Mouse (Mus musculus) lung, postnatal 10 days (tissue): ENCODE data around the gene Brinp2.

ENCODE experiments used
- DNase-seq: peaks from one replicate; pipeline ENCODE4 v3.0.0; 2021

The Brinp2 gene

DNA sequence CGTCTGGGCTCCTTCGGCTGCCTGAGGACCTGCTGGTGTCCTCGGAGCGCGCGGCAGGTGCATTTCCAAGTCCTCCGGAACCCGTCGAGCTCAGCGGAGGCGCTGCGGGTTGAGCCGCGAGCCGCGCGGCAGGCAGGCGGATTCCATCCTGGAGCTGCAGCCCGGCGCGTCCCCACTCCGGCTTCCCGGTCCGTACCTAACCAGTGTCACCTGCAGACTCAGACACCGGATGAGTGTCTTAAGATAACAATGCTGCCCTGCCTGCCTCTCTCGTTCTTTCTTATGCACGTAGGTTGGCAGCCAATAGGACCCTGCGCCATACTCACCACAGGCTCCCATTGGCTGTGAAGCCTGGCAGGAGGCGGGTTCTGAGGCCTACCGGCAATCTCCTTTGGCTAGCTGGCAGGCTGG, at the start of gene Brinp2:
Gene Brinp2 (minus strand): TSS at position 276 of the 411 bp plus-strand sequence.
- DNase-seq: peak; percentile 65

DNA sequence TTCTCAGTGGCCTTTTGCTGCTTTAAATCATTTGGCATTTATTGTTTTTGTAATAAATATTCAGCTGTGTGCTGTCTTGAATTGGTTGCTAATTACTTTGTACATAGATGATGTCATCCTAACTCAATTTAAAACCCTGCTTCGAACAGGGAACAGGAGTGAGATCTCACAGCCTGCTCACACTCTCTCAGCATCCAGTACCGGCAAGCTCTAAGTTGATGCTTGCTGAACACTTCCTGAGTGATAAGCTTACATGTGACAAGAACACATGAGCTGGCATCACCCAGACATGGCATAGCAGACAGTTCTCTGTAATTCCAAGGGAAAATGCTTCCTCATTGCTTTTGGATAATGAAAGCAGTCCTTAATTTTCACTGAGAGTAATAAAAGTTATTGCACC, 44.8 kb upstream of the Brinp2 start:
- no peak for DNase-seq

DNA sequence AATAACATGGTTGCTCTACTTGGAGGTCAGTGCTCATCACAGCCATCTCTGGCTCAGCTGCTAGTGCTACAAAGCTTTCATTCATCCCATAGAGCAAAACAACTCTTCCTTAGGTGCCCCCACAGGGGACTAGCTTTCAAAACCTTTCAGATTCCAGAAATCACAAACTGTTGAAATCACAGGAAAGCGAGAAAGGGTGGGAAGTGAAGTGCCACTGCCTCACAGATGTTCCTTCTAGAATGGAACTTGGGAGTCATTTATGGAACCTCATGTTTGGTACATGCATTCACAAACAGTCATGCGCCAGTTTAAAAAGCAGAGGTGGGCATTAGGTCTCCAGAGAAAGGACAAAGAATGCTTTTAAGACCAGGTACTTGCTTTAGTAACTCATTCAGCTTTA, 40.9 kb upstream of the Brinp2 start:
- DNase-seq: no peak

DNA sequence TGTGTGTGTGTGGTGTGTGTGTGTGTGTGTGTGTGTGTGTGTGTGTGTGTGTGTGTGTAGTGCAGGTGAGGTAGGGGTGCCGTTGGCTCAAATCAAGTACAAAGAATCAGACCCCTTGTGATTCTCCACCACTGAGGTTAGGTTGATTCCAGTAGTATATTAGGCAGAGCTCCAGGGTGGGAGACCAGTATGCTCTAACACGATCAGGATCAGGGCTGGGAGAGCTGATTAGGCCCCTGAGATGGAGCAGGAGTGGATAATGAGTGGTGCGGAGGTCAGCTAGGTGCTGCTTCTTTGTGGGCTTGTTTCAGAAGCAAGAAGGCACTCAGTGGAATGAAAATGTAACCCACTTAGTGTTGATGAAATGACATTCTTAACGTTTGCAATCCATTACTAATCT, 34.6 kb upstream of the Brinp2 start:
- DNase-seq: no peak

DNA sequence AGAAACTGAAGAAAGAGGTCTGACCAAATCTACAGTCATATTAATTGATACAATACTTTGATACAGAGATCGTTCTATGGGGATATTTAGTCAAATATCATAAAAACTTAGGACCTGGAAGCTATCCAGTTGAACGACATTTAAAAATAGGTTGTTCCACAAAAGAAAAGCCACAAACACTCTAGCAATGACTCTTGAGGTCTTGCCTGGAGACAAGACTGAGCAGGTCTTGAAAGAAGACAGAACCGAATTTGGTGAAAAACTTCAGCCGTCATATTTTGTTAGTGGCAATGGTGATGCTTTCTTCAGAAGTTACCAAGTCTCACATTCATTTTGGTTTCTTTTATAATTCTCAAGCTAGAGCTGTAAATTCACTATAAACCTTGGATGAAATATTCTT, 32.9 kb upstream of the Brinp2 start:
- no peak for DNase-seq

DNA sequence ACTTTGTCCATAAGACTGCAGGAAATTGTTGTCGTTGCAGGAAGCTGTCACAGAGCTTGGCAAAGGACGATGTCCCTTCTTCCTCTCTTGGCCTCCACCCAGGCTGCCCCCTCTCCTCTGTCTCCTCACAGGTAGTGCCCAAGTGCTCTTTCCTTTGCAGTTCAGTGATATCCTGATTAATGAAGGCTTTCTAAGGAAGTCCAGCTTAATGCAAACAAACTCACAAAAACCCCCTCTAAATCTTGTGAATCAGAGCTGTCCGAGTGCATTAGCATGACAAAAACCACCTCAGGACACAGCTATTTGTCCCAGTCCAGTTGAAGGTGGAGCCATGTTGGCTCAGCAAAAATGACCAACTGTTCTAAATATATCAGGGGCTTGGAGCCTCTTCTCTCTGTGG, 30.7 kb upstream of the Brinp2 start:
- DNase-seq: no peak

DNA sequence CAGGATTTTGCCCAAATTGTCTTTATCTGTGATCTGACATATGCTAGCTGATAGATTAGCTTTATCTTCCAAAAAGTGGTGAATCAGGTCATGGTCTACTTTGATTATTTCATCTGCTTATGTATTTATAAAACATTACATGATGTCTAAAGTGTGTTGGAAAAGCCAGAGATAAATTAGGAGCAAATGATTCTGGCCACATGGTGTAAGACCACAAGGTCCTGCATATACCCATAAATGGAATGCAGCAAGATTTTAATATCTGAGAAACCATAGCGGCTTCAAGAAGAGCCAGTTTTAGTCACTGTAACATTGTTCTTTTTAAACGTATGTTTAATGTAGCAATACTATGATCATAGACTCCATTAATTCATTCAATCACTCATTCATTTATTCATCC, 29.2 kb upstream of the Brinp2 start:
- DNase-seq: no peak

DNA sequence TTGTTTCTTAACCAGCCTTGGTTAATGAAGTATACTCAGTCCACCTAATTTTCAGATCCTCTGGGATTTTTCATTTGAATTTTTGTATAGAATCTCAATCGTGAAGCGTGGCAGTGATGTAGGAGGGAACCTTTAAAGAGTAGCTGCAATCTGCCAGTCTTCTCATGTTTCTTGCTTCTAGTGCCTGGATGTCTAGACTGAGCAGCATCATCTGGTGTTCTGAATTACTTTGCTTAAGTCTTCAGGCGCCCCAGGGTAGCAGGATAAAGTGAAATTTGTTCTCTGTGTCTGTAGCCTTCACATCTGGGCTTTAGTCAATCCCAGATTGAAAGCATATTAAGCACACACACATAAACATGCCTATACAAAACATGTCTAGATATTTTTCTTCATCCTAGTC, 27.1 kb upstream of the Brinp2 start:
- DNase-seq: no peak

DNA sequence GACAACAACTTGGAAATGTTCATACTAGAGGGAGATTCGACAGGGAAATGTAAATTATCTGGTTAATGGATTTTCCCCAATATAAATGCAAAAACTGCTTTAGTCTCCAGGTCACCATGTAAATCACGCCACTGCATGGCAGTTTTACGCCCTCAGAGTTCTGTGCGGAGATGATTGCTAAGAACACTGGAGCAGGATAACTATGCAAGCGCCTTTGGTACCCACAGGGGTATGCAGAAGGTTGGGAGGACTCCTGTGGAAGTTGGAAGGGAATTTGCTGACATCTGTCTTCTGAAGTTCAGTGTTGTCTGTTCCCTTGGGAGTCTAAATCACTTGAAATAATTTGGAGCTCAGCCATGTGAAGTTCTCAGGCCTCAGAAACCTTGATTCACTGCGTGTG, 26.2 kb upstream of the Brinp2 start:
- no peak for DNase-seq

DNA sequence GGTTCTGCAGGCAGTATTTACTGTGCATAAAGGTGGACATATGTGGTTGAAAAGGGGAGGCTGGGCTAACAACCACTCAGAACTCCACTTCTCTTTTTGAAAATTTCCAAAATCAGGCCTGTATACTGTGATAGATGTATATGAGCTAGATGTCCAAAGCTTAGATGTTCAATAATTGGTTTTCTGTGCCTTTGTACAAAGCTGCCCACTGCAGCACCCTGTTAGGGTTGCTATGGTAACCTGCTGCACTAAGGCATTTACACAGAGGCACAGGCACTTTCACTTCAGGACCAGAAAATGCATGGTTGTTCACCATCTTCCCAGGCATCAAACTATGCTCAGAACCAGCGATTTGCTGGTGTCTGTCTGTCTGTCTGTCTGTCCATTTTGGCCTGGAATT, 8.3 kb upstream of the Brinp2 start:
- no peak for DNase-seq

DNA sequence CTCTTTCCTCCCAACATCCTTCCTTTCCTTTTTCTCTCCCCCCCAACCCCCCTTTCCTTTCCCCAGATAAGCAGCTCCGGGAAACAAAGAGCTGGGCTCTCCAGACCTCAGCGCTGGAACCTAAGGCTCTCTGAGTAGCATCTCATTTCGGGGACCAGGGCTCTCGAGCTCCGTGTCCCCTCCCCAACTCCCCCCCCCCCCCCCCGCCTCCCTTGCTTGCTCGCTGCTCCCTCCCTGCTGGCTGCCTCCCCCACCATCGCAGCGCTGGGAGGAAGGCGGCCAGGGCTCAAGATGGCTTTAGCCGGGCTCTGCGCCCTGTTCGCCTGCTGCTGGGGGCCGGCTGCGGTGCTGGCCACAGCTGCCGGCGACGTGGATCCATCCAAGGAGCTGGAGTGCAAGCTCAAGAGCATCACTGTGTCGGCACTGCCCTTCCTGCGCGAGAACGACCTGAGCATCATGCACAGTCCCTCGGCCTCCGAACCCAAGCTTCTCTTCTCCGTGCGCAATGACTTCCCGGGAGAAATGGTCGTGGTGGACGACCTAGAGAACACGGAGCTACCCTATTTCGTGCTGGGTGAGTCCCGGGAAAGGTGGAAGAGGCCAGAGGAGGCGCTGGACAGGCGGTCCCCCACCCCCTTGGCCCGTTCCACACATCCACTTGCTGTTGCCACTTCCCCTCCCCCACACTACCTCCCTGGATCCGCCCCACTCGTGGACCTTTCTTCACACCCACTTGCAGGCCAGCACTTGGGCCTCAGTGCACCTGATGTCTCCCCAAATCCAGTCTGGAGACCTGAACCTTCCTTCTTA, 6.4 kb upstream of the Brinp2 start:
- DNase-seq: peak; percentile 6

DNA sequence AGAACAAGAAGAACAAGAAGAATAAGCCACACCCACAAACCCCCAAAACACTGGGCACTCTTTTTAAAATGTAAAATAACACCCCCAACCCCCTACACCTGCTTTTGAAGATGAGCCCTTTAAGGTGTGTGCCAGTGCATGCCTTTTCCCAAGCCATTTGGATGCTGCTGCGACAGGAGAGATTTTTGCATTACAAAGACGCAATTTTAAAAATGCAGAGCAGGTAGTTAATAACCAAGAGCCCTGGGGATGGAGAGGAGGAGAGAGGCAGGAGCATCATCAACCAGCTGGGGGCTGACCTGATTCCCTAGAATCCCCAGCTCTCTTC, 5.8 kb upstream of the Brinp2 start, which contains the start of gene Astn1:
Gene Astn1 (plus strand): TSS at position 310 of the 328 bp plus-strand sequence.
- DNase-seq: no peak

DNA sequence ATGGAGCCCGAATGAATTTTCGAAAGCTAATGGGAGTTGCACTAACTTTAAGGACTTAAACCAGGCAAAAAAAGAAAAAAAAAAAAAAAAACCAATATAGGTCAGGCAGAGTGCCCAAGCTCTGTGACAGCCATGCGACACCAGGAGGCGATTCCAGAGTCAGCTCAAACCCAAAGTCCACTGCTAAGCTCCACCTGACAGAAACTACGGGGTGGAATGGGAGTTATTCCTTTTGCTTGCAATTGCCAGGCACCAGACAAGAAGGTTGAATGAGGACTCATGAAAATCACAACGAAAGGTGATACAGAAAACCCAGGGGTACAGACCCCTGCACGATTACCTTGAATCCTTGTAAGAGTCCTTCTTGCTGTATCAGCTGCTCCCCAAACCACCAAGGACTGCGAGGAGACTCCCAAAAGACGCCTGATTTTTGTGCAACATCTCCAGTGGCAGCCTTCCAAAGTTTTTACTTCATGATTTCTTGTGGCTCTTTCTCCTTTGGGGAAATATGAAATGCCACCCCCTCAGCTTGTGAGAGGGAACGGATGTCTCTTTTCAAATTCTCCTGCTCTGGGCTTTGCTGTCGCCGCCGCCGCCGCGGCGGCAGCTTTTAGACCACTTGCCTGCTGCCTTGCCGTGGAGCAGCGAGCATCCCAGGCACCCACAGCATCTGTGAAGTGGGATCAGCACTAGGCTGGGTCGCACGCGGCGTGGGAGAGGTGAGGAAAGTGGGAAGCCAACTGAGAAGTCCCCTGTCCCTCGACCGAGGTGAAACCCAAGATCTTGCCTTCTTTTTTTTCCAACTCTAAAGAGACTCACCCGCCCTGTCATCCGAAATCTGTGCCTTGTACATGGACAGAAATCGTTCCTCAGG, 712 bp downstream of the Brinp2 start:
- peak; percentile 15 for DNase-seq

DNA sequence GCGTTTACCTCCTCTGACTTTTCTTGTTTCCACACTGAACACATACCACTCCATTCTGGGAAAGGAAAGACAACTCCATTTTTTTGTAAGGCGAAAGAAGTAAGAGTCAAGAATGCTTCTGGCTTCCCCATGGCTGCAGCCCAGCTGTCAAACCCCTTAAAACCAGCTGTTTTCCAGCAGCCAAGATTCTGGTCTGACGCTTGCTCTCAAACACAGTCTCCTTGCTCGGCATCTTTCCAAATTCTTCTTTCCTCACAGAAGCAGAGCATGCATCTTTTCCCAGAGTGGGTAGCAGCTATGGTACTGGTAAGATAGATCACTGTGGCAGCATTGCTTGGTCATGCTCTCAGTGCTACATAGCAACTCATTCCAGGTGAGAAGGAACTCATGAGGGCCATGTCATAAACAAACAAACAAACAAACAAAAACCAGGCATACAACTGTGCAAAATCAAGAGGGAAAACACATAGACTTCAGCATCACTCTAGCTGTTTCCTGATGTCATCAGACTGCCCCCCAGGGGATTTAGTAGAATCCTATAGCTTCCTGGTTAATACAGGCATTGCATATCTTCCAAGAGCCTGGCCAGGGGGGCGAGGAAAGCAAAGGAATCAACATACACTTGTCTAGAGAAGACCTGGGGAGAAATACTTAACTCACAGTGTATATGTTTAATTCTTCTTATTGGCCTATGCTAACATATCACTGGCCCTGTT, 2.3 kb downstream of the Brinp2 start:
- peak; percentile 34 for DNase-seq

DNA sequence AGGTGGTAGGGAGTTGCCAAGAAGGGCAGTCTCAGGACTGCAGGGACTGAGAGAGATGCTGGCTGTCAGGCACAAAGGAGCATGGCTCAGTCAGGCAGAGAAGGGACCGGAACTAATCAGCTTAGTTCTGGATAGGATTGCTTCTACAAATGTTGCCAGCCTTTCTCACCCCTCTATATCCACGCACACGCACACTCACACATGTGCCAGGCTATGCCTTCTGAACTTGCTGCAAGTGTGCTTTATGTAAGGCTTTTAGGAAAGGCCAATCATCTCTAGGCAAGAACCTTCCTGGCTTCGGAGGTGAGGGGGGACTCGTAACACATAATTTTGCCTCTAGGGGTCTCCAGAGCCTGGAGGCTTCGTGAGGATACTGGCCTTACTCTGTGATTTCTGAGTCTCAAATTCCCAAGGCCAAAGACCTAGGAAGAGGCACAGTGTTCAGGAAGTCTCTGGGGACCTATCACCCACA, 12.8 kb downstream of the Brinp2 start:
- DNase-seq: peak; percentile 7

DNA sequence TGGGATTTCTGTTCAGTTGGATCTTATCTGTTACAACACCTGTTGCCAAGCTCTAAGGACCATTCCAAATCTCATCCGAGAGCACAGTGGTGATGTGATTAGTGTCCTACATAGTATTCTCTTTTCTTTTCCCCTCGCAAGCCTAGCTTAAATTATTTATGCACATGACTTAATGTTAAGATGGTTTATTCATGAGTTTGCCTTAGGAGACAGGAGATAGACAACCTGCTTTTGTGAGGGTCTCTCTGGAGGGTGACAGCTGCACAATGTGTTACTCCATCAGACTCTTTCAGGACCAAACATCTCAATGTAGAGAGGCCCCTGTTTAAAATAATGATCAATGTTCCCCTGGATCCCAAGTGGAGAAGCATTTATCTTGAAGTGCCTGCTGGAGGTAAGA, 27.3 kb downstream of the Brinp2 start:
- no peak for DNase-seq

DNA sequence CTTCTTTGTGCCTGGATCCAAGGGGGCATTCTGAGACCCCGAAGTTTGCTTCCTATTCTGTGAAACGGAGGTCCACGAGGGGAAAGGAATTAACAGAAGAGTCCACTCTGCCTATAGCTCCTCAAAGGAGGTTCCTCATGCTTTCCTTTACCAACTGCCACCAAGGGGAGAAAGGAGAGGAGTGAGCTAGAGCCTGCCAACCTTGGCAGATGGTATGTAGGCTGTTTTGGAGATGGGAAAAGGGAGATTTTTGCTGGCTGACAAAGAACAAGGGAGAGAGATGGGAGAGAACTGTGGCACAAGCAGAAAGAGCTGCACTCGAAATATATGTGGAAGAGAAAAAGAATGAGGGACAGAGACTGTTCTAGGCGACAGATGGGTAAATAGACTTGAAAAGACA, 28.0 kb downstream of the Brinp2 start:
- no peak for DNase-seq

DNA sequence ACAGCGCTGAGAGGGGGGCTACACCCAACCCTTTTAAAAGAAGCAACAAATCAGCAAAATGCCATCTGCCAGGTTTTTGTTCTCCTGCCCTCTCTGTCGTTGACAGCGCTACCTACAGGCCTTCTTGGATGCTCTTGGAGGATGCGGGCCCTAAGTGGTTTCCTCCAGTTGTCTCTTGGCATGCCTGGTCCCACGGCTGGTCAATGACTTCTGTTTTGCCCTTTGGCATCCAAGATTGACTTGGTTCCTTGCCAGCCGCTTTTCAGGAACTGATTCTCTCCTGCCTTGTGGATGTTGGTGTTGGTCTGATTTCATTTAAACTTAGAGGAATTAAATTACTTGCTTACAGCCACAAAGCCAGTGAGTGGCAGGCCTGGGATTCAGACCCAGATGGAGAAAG, 32.8 kb downstream of the Brinp2 start:
- DNase-seq: no peak

DNA sequence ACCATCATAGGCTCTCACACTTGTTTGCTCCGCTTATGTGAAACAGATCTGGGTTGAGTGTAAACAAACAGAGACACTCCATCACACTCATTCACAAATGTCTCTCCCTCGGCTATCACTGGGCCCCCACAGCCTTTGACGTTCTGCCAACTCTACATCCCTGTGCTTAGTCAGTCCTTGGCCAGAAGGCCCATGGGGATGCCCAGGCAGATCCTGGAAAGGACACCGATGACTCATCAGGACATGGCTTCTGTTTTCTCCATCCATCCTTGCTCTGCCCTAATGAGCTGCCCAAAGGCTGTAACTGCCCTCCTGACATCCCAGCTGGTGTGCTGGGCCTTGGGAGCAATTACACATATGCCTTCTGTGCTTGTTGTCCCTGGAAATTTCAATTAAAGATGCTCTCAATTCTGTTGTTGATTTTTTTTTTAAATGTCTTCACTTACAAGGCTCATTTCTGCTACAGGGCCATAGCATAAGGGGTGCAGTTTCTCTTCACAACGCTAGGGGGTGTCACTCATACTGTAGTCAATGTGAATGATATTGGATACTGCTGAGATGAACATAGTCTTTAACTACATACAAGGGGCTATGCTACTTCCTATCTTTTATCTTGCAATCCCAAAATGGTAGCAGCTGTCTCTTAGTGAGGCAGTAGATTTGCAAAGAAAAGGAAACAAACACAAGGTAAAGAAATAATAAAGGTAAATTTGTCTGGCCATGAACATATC, 45.5 kb downstream of the Brinp2 start:
- DNase-seq: peak; percentile 4

DNA sequence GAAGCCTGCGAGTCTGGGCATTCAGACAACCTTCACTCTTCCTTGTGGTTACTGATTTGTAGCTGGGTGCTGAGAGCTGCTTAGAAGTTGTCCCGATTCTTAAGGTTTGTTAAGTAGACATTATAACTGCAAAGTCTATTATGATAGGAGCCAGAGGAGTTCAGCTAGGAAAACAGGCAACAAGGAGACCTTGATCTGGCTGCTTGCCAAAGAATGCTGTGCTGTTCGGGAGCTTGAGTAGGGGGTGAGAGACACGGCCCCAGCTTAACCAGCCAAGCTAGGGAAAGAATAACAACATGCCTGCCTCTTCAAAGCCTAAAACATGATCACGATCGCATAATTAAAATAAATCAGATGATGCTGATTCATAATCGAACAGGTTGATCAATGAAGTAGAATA, 59.1 kb downstream of the Brinp2 start:
- DNase-seq: no peak

DNA sequence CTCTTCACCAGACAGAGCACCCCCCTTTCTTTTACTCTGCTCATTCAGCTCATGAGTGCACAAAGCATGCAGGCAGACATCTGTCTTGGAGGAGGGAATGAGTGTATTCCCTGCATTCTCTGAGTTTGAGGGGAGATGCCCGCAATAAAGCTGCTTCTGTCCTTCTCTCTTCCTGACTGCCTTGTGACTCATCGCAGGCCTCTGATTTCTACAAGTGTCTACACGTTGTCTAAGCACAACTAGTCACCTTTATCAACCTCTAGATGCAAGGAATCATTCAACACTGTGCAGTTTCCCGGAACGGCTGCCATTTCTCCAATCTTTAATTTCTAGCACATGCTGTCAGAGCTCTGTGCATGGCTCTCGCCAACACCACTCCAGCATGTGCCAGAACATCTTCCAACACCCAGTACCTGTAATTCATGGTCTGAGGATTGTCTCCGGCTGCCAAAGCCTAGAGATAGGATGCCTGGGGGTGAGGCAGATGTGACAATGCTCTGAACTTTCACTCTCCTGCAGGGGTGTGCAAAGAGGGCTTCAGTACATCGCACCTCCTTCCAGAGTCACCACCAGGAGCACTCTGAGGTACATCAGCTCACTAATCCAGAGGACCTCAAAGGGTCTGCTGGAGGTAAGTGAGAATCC, 59.7 kb downstream of the Brinp2 start:
- no peak for DNase-seq

DNA sequence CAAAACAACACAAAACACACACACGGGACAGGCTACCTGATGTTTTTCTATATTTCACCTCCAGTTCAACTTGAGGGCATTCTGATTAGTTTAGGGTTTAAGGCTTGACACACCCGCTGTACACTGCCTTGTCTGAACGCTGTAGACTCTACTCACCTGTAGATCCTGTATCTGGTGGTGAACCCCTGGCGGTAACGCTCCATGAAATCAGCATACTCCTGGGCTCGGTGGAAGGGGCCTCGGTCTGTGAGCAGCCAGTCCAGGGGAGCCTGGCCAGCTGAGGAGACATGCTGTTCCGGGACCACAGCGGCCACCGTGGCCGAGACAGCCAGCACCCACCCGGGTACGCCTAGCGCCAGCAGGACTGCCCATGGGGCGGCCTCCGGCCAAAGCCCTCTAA, 60.9 kb downstream of the Brinp2 start:
- DNase-seq: no peak
